In genomic region chr5:96255166-96255565, GRCm38 (mm10) we compare ENCODE assay signal across 32 mouse cellular contexts.
"Had no signal": no experiment of that assay in that cellular context is flagged by ENCODE, and none has a peak within 500 bp of the region (broad histone marks: within the 10 kb centered on the region; RNA-seq: fewer than 3 reads in every experiment).

No protein-coding gene starts in this region.

- H3K9me3 ChIP-seq: limb, embryonic 10.5 days; limb, embryonic 12.5 days; limb, embryonic 13.5 days; limb, embryonic 15.5 days; liver, embryonic 12.5 days; liver, embryonic 13.5 days; liver, embryonic 15.5 days; lung, embryonic 15.5 days; megakaryocyte, embryonic 14.5 days; midbrain, embryonic 10.5 days; midbrain, embryonic 12.5 days; midbrain, embryonic 13.5 days; midbrain, embryonic 15.5 days; neural tube, embryonic 12.5 days; neural tube, embryonic 13.5 days had no signal

- H3K36me3 ChIP-seq: limb, embryonic 15.5 days; liver, embryonic 13.5 days; liver, embryonic 15.5 days; lung, embryonic 15.5 days; midbrain, embryonic 12.5 days; midbrain, embryonic 13.5 days; midbrain, embryonic 15.5 days; neural tube, embryonic 12.5 days; neural tube, embryonic 13.5 days had no signal

- H3K4me1 ChIP-seq: limb, embryonic 10.5 days; limb, embryonic 15.5 days; liver, embryonic 12.5 days; liver, embryonic 13.5 days; liver, embryonic 15.5 days; lung, embryonic 15.5 days; megakaryocyte, embryonic 14.5 days; midbrain, embryonic 10.5 days; midbrain, embryonic 12.5 days; midbrain, embryonic 13.5 days; midbrain, embryonic 15.5 days; neural tube, embryonic 12.5 days; neural tube, embryonic 13.5 days had no signal

- H3K27ac ChIP-seq: limb, embryonic 10.5 days; limb, embryonic 12.5 days; limb, embryonic 13.5 days; limb, embryonic 15.5 days; liver, embryonic 12.5 days; liver, embryonic 13.5 days; liver, embryonic 14.5 days; liver, embryonic 15.5 days; lung, embryonic 15.5 days; macrophage; midbrain, embryonic 10.5 days; midbrain, embryonic 12.5 days; midbrain, embryonic 13.5 days; midbrain, embryonic 15.5 days; neural tube, embryonic 12.5 days; neural tube, embryonic 13.5 days had no signal

- DNase-seq: left cerebral cortex, postnatal 4 days; liver; liver, embryonic 13.5 days; liver, postnatal 0 days; lung, adult 18-20 months; lung, adult 2 months; lung, embryonic 14.5 days; lung, postnatal 10 days; lung, postnatal 14 days; lung, postnatal 36 days; lung, postnatal 4 days; midbrain, embryonic 14.5 days had no signal

- H3K9ac ChIP-seq: limb, embryonic 12.5 days; limb, embryonic 13.5 days; limb, embryonic 15.5 days; liver, embryonic 12.5 days; liver, embryonic 13.5 days; liver, embryonic 14.5 days; liver, embryonic 15.5 days; liver, postnatal 0 days; lung, embryonic 14.5 days; lung, embryonic 15.5 days; midbrain, embryonic 12.5 days; midbrain, embryonic 13.5 days; midbrain, embryonic 15.5 days; neural tube, embryonic 12.5 days; neural tube, embryonic 13.5 days had no signal

- ATAC-seq: liver, embryonic 12.5 days; liver, postnatal 0 days; lung, postnatal 0 days; midbrain, embryonic 13.5 days; midbrain, embryonic 15.5 days; midbrain, embryonic 16.5 days had no signal

- H3K27me3 ChIP-seq: limb, embryonic 12.5 days; limb, embryonic 13.5 days; limb, embryonic 15.5 days; liver, embryonic 12.5 days; liver, embryonic 13.5 days; liver, embryonic 15.5 days; lung, embryonic 15.5 days; megakaryocyte, embryonic 14.5 days; midbrain, embryonic 12.5 days; midbrain, embryonic 13.5 days; midbrain, embryonic 15.5 days; neural tube, embryonic 12.5 days; neural tube, embryonic 13.5 days had no signal

- H3K4me2 ChIP-seq: limb, embryonic 12.5 days; limb, embryonic 13.5 days; limb, embryonic 15.5 days; liver, embryonic 11.5 days; liver, embryonic 12.5 days; liver, embryonic 13.5 days; liver, embryonic 15.5 days; lung, embryonic 14.5 days; lung, embryonic 15.5 days; midbrain, embryonic 12.5 days; midbrain, embryonic 13.5 days; midbrain, embryonic 15.5 days; neural tube, embryonic 12.5 days; neural tube, embryonic 13.5 days had no signal

- H3K4me3 ChIP-seq: limb, embryonic 10.5 days; limb, embryonic 12.5 days; limb, embryonic 13.5 days; limb, embryonic 15.5 days; liver, embryonic 12.5 days; liver, embryonic 13.5 days; liver, embryonic 15.5 days; lung, embryonic 15.5 days; megakaryocyte, embryonic 14.5 days; midbrain, embryonic 10.5 days; midbrain, embryonic 12.5 days; midbrain, embryonic 13.5 days; midbrain, embryonic 15.5 days; myocyte; neural tube, embryonic 12.5 days; neural tube, embryonic 13.5 days had no signal
